Mouse (Mus musculus) stomach, embryonic 15.5 days (tissue): Measurements from ENCODE around the gene Gm21304. TPM values are rescaled to one million over a fixed set of nuclear protein-coding genes. Genes with fewer than 3 reads are reported as not detected.

Source experiments
- polyA plus RNA-seq: library from polyadenylated mRNA; unstranded; fragments of >200 nt; fragmentation: Nextera tagmentation; extraction: Ambion mirVana; gene quantifications from 2 replicates; pipeline ENCODE4 v1.2.1, GENCODE M21; 2015

Gm21304 gene
- polyA plus RNA-seq, 1 experiment from 2014 or later, result not detected

Other genes starting within 250 kb of the Gm21304 start
- not detected in 2 replicates for gene Gm21293, start 25.5 kb upstream of the Gm21304 start, polyA plus RNA-seq
- gene Gm6763, start 17.0 kb upstream of the Gm21304 start, polyA plus RNA-seq, result not detected in 2 replicates
- gene Gm8764, start 8.5 kb upstream of the Gm21304 start, polyA plus RNA-seq, result not detected in 2 replicates
- gene Gm21312, start 8.5 kb downstream of the Gm21304 start, polyA plus RNA-seq, result not detected in 2 replicates
- not detected in 2 replicates for gene Gm20765, start 17.0 kb downstream of the Gm21304 start, polyA plus RNA-seq
- not detected in 2 replicates for gene Gm4340, start 25.5 kb downstream of the Gm21304 start, polyA plus RNA-seq